Mouse (Mus musculus) mesoderm, embryonic 11.5 days (tissue): ENCODE results near the gene Lyrm9.
"Not testable (repeated sequence)": the region's sequence is repeated elsewhere in the genome, so short reads cannot be mapped to it uniquely, and the experiment has no call there.

Experiments
- DNase-seq: peaks from one replicate; pipeline ENCODE4 v3.0.0-alpha.2; 2012; ENCODE audit warnings: low read depth, low spot score

The Lyrm9 gene

DNA sequence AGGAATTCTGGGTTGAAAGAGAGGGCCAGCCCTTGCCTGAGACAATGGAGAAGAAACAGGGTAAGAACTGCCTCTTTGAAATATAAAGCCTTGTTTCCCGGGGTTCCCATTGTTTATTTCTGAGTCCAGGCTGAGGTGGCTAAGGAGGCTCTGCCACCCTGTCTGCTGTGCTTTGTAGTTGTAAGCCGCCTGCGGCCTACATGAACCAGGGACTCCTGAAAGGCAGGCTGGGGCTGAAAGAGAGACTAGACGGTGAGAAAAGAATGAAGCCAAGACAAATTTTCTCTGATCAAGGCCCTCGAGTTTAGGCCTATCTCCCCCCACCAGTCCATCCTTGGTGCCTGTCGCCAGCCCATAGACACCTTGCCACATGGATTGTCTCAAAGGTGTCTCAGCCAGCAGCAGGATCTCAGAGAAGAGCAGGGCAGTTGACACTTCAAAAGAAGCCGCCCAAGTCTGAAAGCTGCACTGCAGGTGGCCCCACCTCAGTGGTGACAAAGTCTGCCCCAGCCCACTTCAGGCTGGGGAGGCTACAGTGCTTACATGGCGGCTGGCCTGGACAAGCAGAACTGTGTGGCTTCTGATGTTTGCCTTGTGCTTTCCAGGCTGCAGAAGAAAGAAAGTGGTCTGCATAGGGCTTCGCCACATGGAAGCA, 25.0 kb downstream of the Lyrm9 start:
- DNase-seq = no peak

DNA sequence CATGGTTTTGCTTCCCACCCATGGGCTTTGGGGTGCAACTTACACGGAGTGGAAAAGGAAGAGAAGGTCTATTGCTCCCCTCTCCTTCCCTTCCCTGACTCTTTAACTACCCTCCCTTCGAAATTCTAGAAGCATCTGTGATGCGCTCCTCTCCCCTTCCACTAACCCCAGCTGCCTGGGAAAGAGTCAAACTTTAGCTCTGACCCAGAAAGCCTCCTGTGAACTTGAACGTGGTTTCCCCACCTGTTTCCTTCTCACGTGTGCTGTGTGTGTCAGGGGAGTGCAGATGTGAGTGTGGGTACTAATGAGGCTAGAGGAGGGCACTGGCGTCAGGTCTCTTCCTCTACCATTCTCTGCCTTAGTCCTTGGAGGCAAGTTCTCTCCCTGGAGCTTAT, 25.5 kb downstream of the Lyrm9 start:
- DNase-seq = no peak

DNA sequence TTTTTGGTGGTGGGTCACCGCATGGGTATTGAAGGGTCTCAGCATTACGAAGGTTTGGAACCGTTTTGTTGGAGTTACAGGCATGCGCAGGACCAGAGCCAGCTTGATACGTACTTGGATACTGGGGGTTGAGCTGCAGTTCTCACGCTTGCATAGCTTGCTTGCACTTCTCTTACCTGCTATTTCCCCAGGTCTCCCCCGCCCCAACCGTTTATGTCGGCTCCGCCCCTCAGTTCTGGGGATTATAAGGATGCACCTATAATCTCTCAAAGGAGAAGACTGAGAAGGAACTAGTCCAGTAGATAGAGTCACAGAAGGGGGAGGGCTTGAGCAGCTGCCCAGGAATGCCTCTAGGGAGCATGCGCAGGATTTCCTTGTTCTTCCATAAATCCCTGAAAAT, 26.1 kb downstream of the Lyrm9 start:
- DNase-seq = no peak

DNA sequence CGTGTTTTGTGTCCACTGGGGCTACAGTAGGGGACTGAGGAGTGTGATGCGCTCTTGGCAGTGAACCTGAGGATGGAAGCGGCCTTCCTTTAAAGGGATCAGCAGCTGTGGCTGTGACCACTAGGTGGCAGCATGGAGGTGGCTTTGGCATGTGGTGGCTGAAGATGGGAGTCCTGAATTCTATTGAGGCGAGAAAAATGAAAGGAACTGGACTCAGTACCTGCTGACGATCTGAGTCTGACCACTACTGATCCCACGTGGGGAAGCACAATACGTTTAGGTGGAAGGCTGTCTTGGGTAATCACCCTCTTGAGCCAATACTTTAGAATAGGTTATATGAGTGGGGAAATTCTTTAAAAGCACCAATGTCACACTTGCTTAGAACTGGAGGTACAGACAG, 29.9 kb downstream of the Lyrm9 start:
- peak; percentile 88 for DNase-seq

DNA sequence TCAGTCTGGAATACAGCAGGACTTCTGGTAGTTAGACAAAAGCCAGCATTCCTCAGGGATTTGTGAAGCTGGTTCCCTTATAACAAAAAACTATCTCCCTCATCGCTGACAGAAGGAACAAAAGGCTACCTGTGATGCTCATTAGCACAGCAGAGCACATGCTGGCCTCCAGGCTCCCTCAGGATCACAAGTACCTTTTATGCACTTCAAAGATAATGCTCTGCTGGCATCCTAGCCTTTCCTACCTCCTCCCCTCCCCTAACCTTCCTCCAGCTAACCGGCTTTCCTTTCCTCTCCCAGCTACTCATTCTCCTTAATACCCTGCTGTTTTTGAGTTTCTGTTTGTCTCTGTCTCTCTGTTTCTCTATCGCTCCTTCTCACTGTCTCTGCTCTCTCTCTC, 31.2 kb downstream of the Lyrm9 start:
- DNase-seq = no peak

DNA sequence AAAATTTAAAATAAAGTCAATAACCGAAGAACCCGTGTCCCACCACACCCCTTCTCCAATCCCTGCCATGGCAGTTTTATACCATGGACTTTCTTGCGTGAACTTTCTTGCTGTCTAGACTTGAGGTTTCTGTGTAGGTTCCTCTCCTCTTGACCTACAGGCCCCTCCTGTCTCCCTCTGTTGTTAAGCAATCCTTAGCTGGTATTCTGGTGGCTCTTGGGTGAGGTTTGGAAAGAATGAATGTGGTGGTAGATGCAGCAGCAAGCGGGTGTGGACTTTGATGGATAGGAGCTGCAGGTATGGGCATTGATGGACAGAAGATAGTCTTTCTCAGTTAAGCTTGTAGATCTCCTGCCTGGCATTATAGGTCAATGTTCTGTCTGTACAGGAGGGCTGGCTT, 37.5 kb downstream of the Lyrm9 start:
- no peak for DNase-seq

DNA sequence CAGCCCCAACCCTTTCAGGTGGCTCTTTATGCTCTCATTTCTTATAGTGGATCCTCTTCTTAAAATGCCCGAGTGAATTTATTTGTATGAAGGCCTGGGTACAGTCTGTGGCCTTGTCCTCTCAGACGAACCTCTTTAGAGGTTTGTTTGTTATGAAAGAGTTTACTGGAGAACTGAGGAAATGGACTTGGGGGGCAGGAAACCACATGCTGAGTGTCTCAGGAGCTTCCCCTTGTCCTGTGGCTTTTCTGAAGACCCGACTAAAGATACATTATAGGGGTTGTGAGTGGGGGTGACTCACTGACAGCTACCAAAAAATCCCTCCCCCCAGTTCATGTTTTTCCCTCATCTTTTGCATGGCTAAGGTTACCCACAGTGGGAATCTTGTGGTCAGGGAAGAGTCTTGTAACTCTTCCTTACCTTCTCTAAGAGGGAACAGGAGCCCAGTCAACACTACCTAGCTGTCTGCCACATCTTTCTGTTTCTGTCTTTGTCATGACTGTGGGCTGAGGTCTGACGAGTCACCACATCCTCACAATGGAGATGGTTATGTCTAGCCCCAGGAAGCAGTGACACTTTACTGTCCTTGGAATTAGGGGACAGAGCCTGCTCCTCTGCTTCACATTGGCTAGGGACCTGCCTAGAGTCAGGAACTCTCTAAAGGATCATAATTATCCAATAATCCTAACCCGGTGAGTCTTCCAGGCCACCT, 38.3 kb downstream of the Lyrm9 start:
- no peak for DNase-seq

DNA sequence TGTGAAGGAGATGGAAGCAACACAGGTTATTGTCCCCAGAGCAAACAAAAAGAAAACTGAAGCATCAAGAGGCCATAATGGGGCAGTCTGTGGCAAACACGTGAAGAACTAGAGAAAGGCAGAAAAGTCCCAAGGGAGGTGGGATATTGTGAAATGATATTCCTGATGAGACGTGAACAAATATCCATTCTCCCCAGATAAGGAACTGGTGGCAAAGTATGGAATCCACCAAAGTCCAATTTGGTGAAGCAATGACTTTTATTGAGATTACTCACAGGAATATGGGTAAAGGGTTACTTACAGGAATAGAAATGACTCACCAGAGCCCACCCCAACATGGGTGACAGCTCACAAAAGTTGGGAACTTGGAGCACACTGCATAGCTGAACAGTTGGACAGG, 38.9 kb downstream of the Lyrm9 start:
- no peak for DNase-seq

DNA sequence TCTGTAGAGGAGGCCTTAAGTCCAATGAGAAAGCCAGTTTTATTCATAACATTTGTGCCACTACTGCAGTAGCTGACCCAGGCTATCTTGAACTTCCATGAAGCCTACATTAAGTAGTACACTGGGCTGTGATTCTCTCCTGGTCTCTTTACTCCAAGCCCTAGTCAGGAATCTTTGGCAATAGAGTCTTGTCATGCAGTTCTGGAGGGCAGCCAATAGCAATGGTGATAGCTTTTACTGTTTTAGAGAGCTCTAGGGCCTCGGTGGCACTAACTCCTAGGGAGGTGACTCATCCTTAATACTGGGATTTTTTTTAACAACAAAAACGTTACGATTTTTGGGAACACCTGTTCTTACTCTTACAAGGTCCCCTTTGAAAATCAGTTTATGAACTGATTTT, 40.1 kb downstream of the Lyrm9 start:
- no peak for DNase-seq

DNA sequence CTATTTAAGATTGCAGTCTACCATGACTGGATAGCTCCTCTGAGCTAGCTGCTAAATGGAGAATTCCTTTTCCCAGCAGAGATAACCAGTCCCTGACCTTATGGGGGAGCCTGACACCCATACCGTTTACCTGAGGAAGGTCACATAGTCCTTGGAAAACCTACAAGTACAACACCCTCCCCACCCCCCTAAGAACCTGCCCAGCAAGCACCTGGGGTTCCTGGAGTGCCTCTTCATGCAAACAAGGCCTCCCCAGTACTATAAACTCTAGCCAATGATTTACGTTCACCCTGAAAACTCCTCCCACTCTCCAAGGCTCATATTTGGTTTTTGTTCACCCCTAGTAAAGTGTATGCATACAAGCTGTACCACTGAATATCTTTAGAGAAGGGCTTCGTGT, 41.3 kb downstream of the Lyrm9 start:
- DNase-seq = no peak

DNA sequence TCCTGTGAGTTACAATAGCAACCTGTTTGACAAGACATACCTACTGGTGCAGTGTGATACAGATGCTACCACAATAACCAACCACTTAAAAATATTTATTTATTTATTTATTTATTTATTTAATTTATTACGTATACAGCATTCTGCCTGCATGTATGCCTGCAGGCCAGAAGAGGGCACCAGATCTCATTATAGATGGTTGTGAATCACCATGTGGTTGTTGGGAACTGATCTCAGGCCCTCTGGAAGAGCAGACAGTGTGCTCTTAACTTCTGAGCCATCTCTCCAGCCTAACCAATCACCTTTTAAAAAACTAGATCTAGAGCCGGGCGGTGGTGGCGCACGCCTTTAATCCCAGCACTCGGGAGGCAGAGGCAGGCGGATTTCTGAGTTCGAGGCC, 42.8 kb downstream of the Lyrm9 start:
- DNase-seq = not testable (repeated sequence)

DNA sequence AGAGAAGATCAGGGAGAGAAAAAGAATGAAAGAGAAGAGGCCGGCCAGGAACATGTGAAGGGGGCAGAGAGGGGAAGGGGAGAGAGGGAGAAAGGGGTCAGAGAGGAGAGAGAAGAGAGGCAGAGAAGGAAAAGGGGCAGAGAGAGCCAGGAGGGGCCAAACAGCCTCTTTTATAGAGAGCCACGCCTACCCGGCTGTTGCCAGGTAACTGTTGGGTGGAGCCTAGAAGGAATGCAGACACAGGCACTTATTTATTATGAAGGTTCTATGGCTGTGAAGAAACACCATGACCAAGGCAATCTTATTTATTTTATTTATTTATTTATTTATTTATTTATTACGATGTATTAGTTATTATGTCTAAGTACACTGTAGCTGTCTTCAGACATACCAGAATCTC, 44.5 kb downstream of the Lyrm9 start:
- DNase-seq = no peak

DNA sequence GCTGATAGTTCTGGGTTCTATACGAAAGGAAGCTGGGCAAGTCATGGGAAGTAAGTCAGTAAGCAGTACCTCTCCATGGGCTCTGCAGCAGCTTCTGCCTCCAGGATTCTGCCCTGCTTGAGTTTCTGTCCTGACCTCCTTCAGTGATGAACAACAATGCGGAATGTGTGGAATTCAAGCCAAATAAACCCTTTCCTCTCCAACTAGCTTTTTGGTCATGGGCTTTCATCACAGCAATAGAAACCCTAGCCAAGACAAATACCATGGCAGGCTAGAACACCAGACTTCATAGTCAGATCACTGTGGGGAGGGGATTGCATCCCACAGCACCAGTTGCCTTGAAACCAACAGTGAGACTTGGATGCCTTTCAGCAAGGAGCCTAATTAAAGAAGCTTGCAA, 46.4 kb downstream of the Lyrm9 start:
- DNase-seq = peak; percentile 18

DNA sequence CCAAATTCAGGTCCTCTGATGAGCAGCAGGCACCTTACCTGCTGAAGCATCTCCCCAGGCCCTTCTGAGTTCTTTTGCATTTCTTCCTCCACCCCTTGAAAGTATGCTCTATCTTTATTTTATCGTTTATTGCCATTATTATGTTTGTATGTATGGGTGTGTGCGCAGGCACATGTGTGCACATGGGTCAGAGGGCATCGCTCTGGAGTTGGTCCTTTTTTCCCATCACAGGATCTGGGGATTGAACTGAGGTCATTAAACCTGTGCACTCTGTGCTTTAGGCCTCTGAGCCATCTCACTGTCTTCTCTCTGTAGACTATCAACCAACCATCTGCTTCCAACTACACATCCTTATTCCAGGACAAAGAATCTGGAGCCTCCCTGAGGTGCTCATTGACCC, 53.3 kb downstream of the Lyrm9 start:
- DNase-seq = no peak

DNA sequence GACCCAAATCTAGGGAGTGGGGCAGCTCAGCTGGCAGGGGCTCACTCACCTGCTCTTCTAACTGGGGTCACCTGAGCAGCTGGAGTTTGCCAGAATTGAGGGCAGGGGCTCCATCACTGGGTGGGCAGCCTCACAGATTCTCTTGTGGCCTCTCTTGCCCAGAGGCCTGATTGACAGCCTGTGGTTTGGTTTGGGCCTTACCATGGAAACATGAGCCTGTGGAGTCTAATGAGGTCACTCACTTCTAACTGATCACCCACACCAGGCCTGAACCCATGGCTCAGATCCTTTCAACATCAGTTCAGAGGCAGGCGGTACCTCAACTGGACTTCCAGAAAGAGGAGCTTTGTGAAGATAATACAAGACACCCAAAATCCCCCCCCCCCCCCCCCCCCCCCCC, 60.3 kb downstream of the Lyrm9 start:
- no peak for DNase-seq

DNA sequence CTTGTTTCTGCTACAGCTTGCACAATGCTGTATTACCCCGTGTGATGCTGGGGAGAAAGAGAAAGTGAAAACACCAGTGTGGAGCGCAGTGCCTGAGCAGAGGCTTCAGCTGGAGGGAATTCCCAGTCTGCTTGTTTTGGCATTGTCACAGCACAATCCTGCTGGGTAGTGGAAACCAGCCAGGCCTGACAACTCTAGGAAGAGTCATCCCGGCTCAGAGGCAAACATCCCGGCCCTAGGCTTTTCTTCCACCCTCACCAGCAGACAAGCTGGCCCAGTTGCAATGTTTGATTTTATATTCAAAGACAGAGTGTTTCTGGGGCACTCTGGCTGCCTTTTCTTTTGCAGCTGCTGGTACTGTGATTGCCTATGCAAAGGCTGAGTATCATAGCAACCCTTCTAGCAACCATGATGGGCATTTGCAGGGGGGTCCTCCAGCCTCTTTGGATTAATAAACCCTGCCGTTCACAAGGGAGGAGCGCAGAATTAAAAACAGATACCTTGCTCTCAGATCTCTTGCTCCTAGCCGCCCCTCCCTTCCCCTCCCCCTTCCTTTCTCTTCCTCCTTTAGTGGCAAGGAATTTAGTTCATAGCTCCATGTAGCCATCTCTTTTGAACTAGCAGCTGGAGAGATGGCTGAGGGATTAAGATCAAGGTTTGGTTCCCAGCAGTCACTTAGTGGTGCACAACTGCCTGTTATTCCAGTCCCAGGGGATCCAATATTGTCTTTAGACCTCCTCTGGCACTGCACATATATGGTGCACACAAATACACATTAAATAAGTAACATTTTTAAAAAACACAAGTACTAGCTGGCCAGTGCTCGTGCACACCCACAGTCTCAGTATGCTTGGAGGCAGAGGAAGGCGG, 61.0 kb downstream of the Lyrm9 start:
- DNase-seq = peak; percentile 58

DNA sequence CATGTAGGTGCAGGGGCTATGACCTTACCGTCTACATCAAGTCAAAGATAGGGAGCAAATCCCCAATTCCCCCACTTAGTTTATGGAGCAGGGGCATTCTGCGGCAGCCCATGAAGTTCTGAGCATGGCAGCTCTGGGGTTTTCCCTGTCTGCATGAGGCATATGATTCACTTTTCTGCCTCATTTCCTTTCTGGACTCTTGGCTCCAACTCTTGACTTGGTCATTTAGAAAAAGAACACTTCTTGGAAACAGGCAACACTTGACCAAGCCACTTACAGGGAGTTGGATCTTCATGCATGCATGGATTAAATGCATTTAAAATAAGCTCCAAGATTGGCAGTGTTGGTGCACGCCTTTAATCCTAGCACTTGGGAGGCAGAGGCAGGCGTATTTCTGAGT, 62.8 kb downstream of the Lyrm9 start:
- DNase-seq = no peak
